Mouse (Mus musculus) forebrain, embryonic 10.5 days (tissue): ENCODE measurements around the gene Prkcsh. TPM values are rescaled to one million over a fixed set of nuclear protein-coding genes. Genes with fewer than 3 reads are reported as not detected.
A peak's percentile ranks its signal among the peaks of the same experiment; 100 is the strongest.

Experiments
- DNase-seq: peaks from one replicate; pipeline ENCODE4 v3.0.0-alpha.2; 2017; ENCODE audit warnings: low spot score; ENCODE audit errors: extremely low spot score
- H3K27ac ChIP-seq: fragments of 300-500 bp; sonication (generic); 2 replicates; pipeline ENCODE4 v1.5.1; 2016; ENCODE audit warnings: mild to moderate bottlenecking
- H3K27me3 ChIP-seq: fragments of 300-500 bp; sonication (generic); 2 replicates; pipeline ENCODE4 v1.6.1; 2016; ENCODE audit warnings: mild to moderate bottlenecking; ENCODE audit not compliant: poor library complexity, severe bottlenecking
- H3K36me3 ChIP-seq: fragments of 300-500 bp; sonication (generic); replicated peaks from 2 replicates; pipeline ENCODE4 v1.6.1; 2016; ENCODE audit warnings: mild to moderate bottlenecking, moderate library complexity
- H3K4me1 ChIP-seq: fragments of 300-500 bp; sonication (generic); 2 replicates; pipeline ENCODE4 v1.6.1; 2016
- H3K4me3 ChIP-seq: fragments of 300-500 bp; sonication (generic); 2 replicates; pipeline ENCODE4 v1.5.1; 2016; ENCODE audit warnings: mild to moderate bottlenecking, moderate library complexity
- H3K9me3 ChIP-seq: fragments of 300-500 bp; sonication (generic); 2 replicates; pipeline ENCODE4 v1.6.1; 2016; ENCODE audit warnings: mild to moderate bottlenecking, moderate library complexity
- WGBS: fragments of 180-500 bp; shearing (Covaris S2); methylation state at CpG from one replicate; pipeline ENCODE4 v1.1.7; 2016; 5-methylcytosine and 5-hydroxymethylcytosine counted together
- polyA plus RNA-seq: library from polyadenylated mRNA; unstranded; fragments of >200 nt; fragmentation: Nextera tagmentation; extraction: Ambion mirVana; gene quantifications from 2 replicates; pipeline ENCODE4 v1.2.1, GENCODE M21; 2016

The Prkcsh gene
- polyA plus RNA-seq, 1 experiment from 2014 or later, result 109 TPM

GRCm38 (mm10) chr9:22028467-22028866 lies 25.9 kb downstream of the Prkcsh start:
- H3K9me3 ChIP-seq, result no peaks in the 10 kb centered on the region
- H3K27me3 ChIP-seq, result no peaks in the 10 kb centered on the region
- H3K4me3 ChIP-seq, result no peak overlapping the region
- peaks cover 75% of the 10 kb centered on the region for H3K36me3 ChIP-seq
- DNase-seq, result no peak
- 30% methylated on average over 7 of the region's 7 CpGs for WGBS
- peak overlapping the region; percentile 51 for H3K27ac ChIP-seq
- H3K4me1 ChIP-seq, result peaks cover 39% of the 10 kb centered on the region

GRCm38 (mm10) chr9:22030386-22030785 lies 27.8 kb downstream of the Prkcsh start:
- 93% methylated on average over 9 of the region's 9 CpGs for WGBS
- no peak for DNase-seq
- Histone ChIP-seq H3K27me3 (no peaks in the 10 kb centered on the region), H3K4me1 (peaks cover 32% of the 10 kb centered on the region), H3K36me3 (peaks cover 77% of the 10 kb centered on the region), H3K4me3 (no peak overlapping the region), H3K9me3 (no peaks in the 10 kb centered on the region), H3K27ac (no peak overlapping the region)

- DNase-seq, result no peak
- H3K27me3 ChIP-seq, result no peaks in the 10 kb centered on the region
- no peak overlapping the region for H3K4me3 ChIP-seq
- peaks cover 68% of the 10 kb centered on the region for H3K36me3 ChIP-seq
- peak overlapping the region; percentile 51 for H3K27ac ChIP-seq
- H3K4me1 ChIP-seq, result peaks cover 17% of the 10 kb centered on the region
- peaks cover 4% of the 10 kb centered on the region; the same call in 1 of the 2 replicates for H3K9me3 ChIP-seq
- WGBS, result 57% methylated on average over 6 of the region's 6 CpGs
These were observed 32.9 kb downstream of the Prkcsh start for GRCm38 (mm10) chr9:22035300-22036044.

GRCm38 (mm10) chr9:22037826-22038225 lies 35.2 kb downstream of the Prkcsh start:
- Histone ChIP-seq H3K9me3 (peaks cover 5% of the 10 kb centered on the region; the same call in 1 of the 2 replicates), H3K4me3 (no peak overlapping the region), H3K27me3 (no peaks in the 10 kb centered on the region), H3K27ac (no peak overlapping the region), H3K4me1 (peaks cover 17% of the 10 kb centered on the region), H3K36me3 (peaks cover 46% of the 10 kb centered on the region)
- WGBS, result 91% methylated on average over 10 of the region's 10 CpGs
- DNase-seq, result no peak

GRCm38 (mm10) chr9:22041832-22042231 lies 39.2 kb downstream of the Prkcsh start:
- H3K36me3 ChIP-seq, result peaks cover 6% of the 10 kb centered on the region
- DNase-seq, result no peak
- no peaks in the 10 kb centered on the region for H3K27me3 ChIP-seq
- H3K4me1 ChIP-seq, result no peaks in the 10 kb centered on the region
- H3K4me3 ChIP-seq, result no peak overlapping the region
- H3K9me3 ChIP-seq, result peaks cover 5% of the 10 kb centered on the region; the same call in 1 of the 2 replicates
- H3K27ac ChIP-seq, result no peak overlapping the region
- 72% methylated on average over 2 of the region's 2 CpGs for WGBS

GRCm38 (mm10) chr9:22047329-22047728 lies 44.7 kb downstream of the Prkcsh start:
- H3K4me1 ChIP-seq, result peaks cover 50% of the 10 kb centered on the region
- DNase-seq, result no peak

GRCm38 (mm10) chr9:22049315-22049714 lies 46.7 kb downstream of the Prkcsh start:
- Histone ChIP-seq H3K27me3 (peaks cover 58% of the 10 kb centered on the region), H3K4me3 (peak overlapping the region; percentile 74), H3K36me3 (no peaks in the 10 kb centered on the region; the same call in 1 of the 2 replicates), H3K27ac (peak overlapping the region; percentile 87), H3K9me3 (no peaks in the 10 kb centered on the region), H3K4me1 (peaks cover 51% of the 10 kb centered on the region)
- DNase-seq, result no peak
- 49% methylated on average over 11 of the region's 11 CpGs for WGBS

More at GRCm38 (mm10) chr9:22047329-22047728, 44.7 kb downstream of the Prkcsh start:
- no peak overlapping the region for H3K27ac ChIP-seq
- H3K4me3 ChIP-seq, result no peak overlapping the region
- WGBS, result 71% methylated on average over 9 of the region's 9 CpGs
- no peaks in the 10 kb centered on the region; the same call in 1 of the 2 replicates for H3K36me3 ChIP-seq
- no peaks in the 10 kb centered on the region for H3K9me3 ChIP-seq
- peaks cover 38% of the 10 kb centered on the region for H3K27me3 ChIP-seq

GRCm38 (mm10) chr9:22049721-22050270 lies 47.2 kb downstream of the Prkcsh start:
- DNase-seq, result peak; percentile 36
- Histone ChIP-seq H3K4me1 (peaks cover 56% of the 10 kb centered on the region), H3K27ac (peak overlapping the region; percentile 87), H3K36me3 (no peaks in the 10 kb centered on the region; the same call in 1 of the 2 replicates), H3K9me3 (no peaks in the 10 kb centered on the region), H3K4me3 (peak overlapping the region; percentile 74), H3K27me3 (peaks cover 63% of the 10 kb centered on the region)
- 52% methylated on average over 4 of the region's 4 CpGs for WGBS

GRCm38 (mm10) chr9:22050351-22050889 lies 47.8 kb downstream of the Prkcsh start:
- Histone ChIP-seq H3K36me3 (no peaks in the 10 kb centered on the region; the same call in 1 of the 2 replicates), H3K27ac (peak overlapping the region; percentile 87), H3K4me1 (peaks cover 60% of the 10 kb centered on the region), H3K27me3 (peaks cover 69% of the 10 kb centered on the region), H3K4me3 (peak overlapping the region; percentile 74), H3K9me3 (no peaks in the 10 kb centered on the region)
- WGBS, result under 1% methylated on average over 43 of the region's 43 CpGs
- DNase-seq, result peak; percentile 80

GRCm38 (mm10) chr9:22051161-22051957 lies 48.8 kb downstream of the Prkcsh start:
- Histone ChIP-seq H3K27me3 (peaks cover 78% of the 10 kb centered on the region), H3K9me3 (no peaks in the 10 kb centered on the region), H3K4me3 (peak overlapping the region; percentile 74), H3K4me1 (peaks cover 60% of the 10 kb centered on the region), H3K27ac (peak overlapping the region; percentile 87), H3K36me3 (peaks cover under 1% of the 10 kb centered on the region; the same call in 1 of the 2 replicates)
- no peak for DNase-seq
- WGBS, result under 1% methylated on average over 62 of the region's 67 CpGs

- WGBS, result 1% methylated on average over 26 of the region's 28 CpGs
- H3K27ac ChIP-seq, result peak within 1 kb of the TSS; percentile 87
- peaks cover 6% of the 10 kb centered on the region for H3K36me3 ChIP-seq
- H3K4me3 ChIP-seq, result peak within 1 kb of the TSS; percentile 74
- H3K4me1 ChIP-seq, result peaks cover 60% of the 10 kb centered on the region
- H3K27me3 ChIP-seq, result peaks cover 84% of the 10 kb centered on the region
- DNase-seq, result peak; percentile 79
- H3K9me3 ChIP-seq, result no peaks in the 10 kb centered on the region
These were observed 49.3 kb downstream of the Prkcsh start, which contains the start of gene Elavl3 for GRCm38 (mm10) chr9:22051958-22052254. Gene Elavl3 (minus strand): TSS chr9:22052023.

- DNase-seq, result no peak
- H3K27ac ChIP-seq, result no peak overlapping the region
- peaks cover 91% of the 10 kb centered on the region for H3K27me3 ChIP-seq
- H3K36me3 ChIP-seq, result peaks cover 24% of the 10 kb centered on the region
- peaks cover 46% of the 10 kb centered on the region for H3K4me1 ChIP-seq
- 36% methylated on average over 6 of the region's 7 CpGs for WGBS
- no peaks in the 10 kb centered on the region for H3K9me3 ChIP-seq
- no peak overlapping the region for H3K4me3 ChIP-seq
These were observed 51.1 kb downstream of the Prkcsh start for GRCm38 (mm10) chr9:22053657-22054056.
